Mouse (Mus musculus) embryonic facial prominence, embryonic 10.5 days (tissue): ENCODE measurements around the gene Sdc4. TPM values are rescaled to one million over a fixed set of nuclear protein-coding genes. Genes with fewer than 3 reads are reported as not detected.

Experiments
- DNase-seq: peaks from one replicate; pipeline ENCODE4 v3.0.0-alpha.2; 2017; ENCODE audit warnings: low spot score
- H3K27ac ChIP-seq: fragments of 300-500 bp; sonication (generic); replicated peaks from 2 replicates; pipeline ENCODE4 v1.5.1; 2016; ENCODE audit warnings: mild to moderate bottlenecking
- H3K27me3 ChIP-seq: fragments of 300-500 bp; sonication (generic); replicated peaks from 2 replicates; pipeline ENCODE4 v1.6.1; 2016; ENCODE audit warnings: low read depth, mild to moderate bottlenecking; ENCODE audit not compliant: poor library complexity, severe bottlenecking
- H3K36me3 ChIP-seq: fragments of 300-500 bp; sonication (generic); replicated peaks from 2 replicates; pipeline ENCODE4 v1.6.1; 2016; ENCODE audit warnings: mild to moderate bottlenecking, moderate library complexity
- H3K4me1 ChIP-seq: fragments of 300-500 bp; sonication (generic); 2 replicates; pipeline ENCODE4 v1.6.1; 2016
- H3K4me3 ChIP-seq: fragments of 300-500 bp; sonication (generic); 2 replicates; pipeline ENCODE4 v1.5.1; 2016; ENCODE audit warnings: mild to moderate bottlenecking, moderate library complexity
- H3K9me3 ChIP-seq: fragments of 300-500 bp; sonication (generic); 2 replicates; pipeline ENCODE4 v1.6.1; 2016; ENCODE audit warnings: mild to moderate bottlenecking
- WGBS: fragments of 180-500 bp; shearing (Covaris S2); methylation state at CpG from one replicate; pipeline ENCODE4 v1.1.7; 2016; 5-methylcytosine and 5-hydroxymethylcytosine counted together
- polyA plus RNA-seq: library from polyadenylated mRNA; unstranded; fragments of >200 nt; fragmentation: Nextera tagmentation; extraction: Ambion mirVana; gene quantifications from 2 replicates; pipeline ENCODE4 v1.2.1, GENCODE M21; 2016

Sdc4 gene
- polyA plus RNA-seq, 1 experiment from 2014 or later = 26.0 TPM

DNA sequence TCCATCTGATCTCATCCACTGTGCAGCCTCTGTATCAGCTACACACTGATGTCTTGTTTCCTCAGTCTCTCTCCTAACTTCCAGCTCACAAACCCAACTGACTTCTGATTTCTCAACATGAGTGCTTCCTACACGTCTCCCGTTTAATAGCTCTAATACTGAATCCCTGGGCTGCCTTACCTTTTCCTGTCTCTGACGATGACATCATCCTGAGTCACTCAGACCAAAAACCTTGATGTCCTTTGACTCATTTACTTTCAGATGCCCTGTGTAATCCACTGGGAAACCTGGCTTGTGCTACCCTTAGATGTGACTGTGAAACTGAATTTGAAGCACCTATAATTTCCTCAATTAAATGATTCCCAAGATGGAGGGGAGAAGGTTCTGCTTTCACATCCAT is 60.7 kb downstream of the Sdc4 start:
- no peak for DNase-seq
- no peak overlapping the region for H3K4me3 ChIP-seq
- peaks cover 16% of the 10 kb centered on the region for H3K4me1 ChIP-seq
- H3K9me3 ChIP-seq = no peaks in the 10 kb centered on the region
- H3K27me3 ChIP-seq = peaks cover 20% of the 10 kb centered on the region
- H3K36me3 ChIP-seq = no peaks in the 10 kb centered on the region
- WGBS = 84% methylated on average over 3 of the region's 3 CpGs
- no peak overlapping the region for H3K27ac ChIP-seq

- Histone ChIP-seq H3K27me3 (peaks cover 8% of the 10 kb centered on the region; the same call in 1 of the 2 replicates), H3K27ac (no peak overlapping the region), H3K36me3 (no peaks in the 10 kb centered on the region), H3K4me3 (no peak overlapping the region), H3K4me1 (peaks cover 11% of the 10 kb centered on the region), H3K9me3 (no peaks in the 10 kb centered on the region)
- WGBS = 78% methylated on average over 8 of the region's 8 CpGs
- no peak for DNase-seq
These were observed 62.0 kb downstream of the Sdc4 start for GRCm38 (mm10) chr2:164381726-164382125.

GRCm38 (mm10) chr2:164377478-164378426 is 65.9 kb downstream of the Sdc4 start:
- Histone ChIP-seq H3K27me3 (no peaks in the 10 kb centered on the region), H3K27ac (no peak overlapping the region), H3K9me3 (no peaks in the 10 kb centered on the region), H3K4me3 (no peak overlapping the region), H3K4me1 (no peaks in the 10 kb centered on the region), H3K36me3 (no peaks in the 10 kb centered on the region)
- 88% methylated on average over 15 of the region's 15 CpGs for WGBS
- DNase-seq = no peak

Other genes with a start within 250 kb of the Sdc4 start
- not detected in 2 replicates for gene Wfdc15a, start 243.8 kb downstream of the Sdc4 start, polyA plus RNA-seq
- gene Wfdc15b, start 222.2 kb downstream of the Sdc4 start, polyA plus RNA-seq = not detected in 2 replicates
- not detected in 2 replicates for gene Svs2, start 205.4 kb downstream of the Sdc4 start, polyA plus RNA-seq
- not detected in 2 replicates for gene Svs3b, start 187.2 kb downstream of the Sdc4 start, polyA plus RNA-seq
- gene Svs4, start 165.4 kb downstream of the Sdc4 start, polyA plus RNA-seq = not detected in 2 replicates
- gene Svs3a, start 154.6 kb downstream of the Sdc4 start, polyA plus RNA-seq = not detected in 2 replicates
- not detected in 2 replicates for gene Svs6, start 127.1 kb downstream of the Sdc4 start, polyA plus RNA-seq
- gene Svs5, start 111.1 kb downstream of the Sdc4 start, polyA plus RNA-seq = not detected in 2 replicates
- 0.46 TPM in 1 of 2 replicates, not detected in the other for gene Slpi, start 54.8 kb downstream of the Sdc4 start, polyA plus RNA-seq
- not detected in 2 replicates for gene Rbpjl, start 40.7 kb downstream of the Sdc4 start, polyA plus RNA-seq
- gene Matn4, start 38.7 kb downstream of the Sdc4 start, polyA plus RNA-seq = 0.23 and 0.85 TPM in 2 replicates
- 52.5 and 53.1 TPM in 2 replicates for gene Sys1, start 13.1 kb upstream of the Sdc4 start, polyA plus RNA-seq
- gene Gm20458, start 17.1 kb upstream of the Sdc4 start, polyA plus RNA-seq = 3.1 and 3.2 TPM in 2 replicates
- gene Trp53tg5, start 29.8 kb upstream of the Sdc4 start, polyA plus RNA-seq = not detected in 2 replicates
- 1.8 TPM in 2 replicates for gene Dbndd2, start 42.2 kb upstream of the Sdc4 start, polyA plus RNA-seq
- 34.8 and 38.1 TPM in 2 replicates for gene Pigt, start 53.6 kb upstream of the Sdc4 start, polyA plus RNA-seq
- 59.8 and 62.7 TPM in 2 replicates for gene Wfdc2, start 118.5 kb upstream of the Sdc4 start, polyA plus RNA-seq
- not detected in 2 replicates for gene Spint3, start 129.6 kb upstream of the Sdc4 start, polyA plus RNA-seq
- not detected in 2 replicates for gene Wfdc6a, start 141.6 kb upstream of the Sdc4 start, polyA plus RNA-seq
- not detected in 2 replicates for gene Eppin, start 149.7 kb upstream of the Sdc4 start, polyA plus RNA-seq
- gene Wfdc6b, start 169.6 kb upstream of the Sdc4 start, polyA plus RNA-seq = not detected in 2 replicates
- gene Wfdc8, start 169.7 kb upstream of the Sdc4 start, polyA plus RNA-seq = not detected in 2 replicates
- not detected in 2 replicates for gene Wfdc16, start 194.9 kb upstream of the Sdc4 start, polyA plus RNA-seq
- gene Wfdc10, start 212.2 kb upstream of the Sdc4 start, polyA plus RNA-seq = not detected in 2 replicates
- gene Wfdc9, start 212.7 kb upstream of the Sdc4 start, polyA plus RNA-seq = not detected in 2 replicates
- not detected in 2 replicates for gene Wfdc11, start 230.2 kb upstream of the Sdc4 start, polyA plus RNA-seq
- 0.14 TPM in 1 of 2 replicates, not detected in the other for gene Wfdc13, start 241.2 kb upstream of the Sdc4 start, polyA plus RNA-seq